Comparison of ENCODE assay signal across 21 mouse cellular contexts in the genomic region with DNA sequence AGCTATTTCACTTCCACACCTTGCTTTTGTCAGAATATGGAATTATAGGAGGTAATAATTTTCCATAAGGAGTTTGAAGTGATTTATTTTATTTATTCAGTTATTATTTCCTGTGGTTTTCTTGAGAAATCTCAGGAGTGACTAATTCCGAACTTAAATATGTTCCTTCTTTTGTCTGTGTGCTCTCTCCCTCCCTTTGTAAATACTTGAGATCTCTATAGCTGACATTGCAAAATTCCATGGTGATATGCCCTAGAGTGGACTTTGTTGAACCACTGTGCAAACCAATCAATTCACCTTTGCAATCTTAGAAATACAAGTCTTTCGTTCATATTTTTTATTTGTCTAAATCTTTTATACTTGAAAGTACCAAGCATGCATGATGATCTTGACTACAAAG.
DNase-seq lines count a peak whose midpoint lies in the region; ATAC-seq and TF ChIP-seq lines count a peak whose summit lies in the region.
"Had no signal": no experiment of that assay in that cellular context is flagged by ENCODE, and none has a peak within 500 bp of the region (broad histone marks: within the 10 kb centered on the region; RNA-seq: fewer than 3 reads in every experiment).

No protein-coding gene starts in this region.

- no peak overlapping the region for H3ac ChIP-seq in C2C12 (ENCODE audit: control insufficient read depth, insufficient read length, low read depth)

- H3K4me2 ChIP-seq in lung, embryonic 16.5 days (ENCODE audit: low read depth, low read length) = no peak overlapping the region
- H3K4me2 ChIP-seq in stomach, embryonic 14.5 days (replicated peaks; ENCODE audit: low read depth, low read length) = no peak overlapping the region
- H3K4me2 ChIP-seq: embryonic facial prominence, embryonic 15.5 days; forebrain, embryonic 15.5 days; hindbrain, embryonic 13.5 days had no signal

- TF ChIP-seq CTCF in C2C12 (IDR thresholded peaks at IDR 0.05; ENCODE audit: control insufficient read depth, insufficient read depth, insufficient read length) = no peak

- DNase-seq in lung, postnatal 4 days = no peak
- no peak for DNase-seq in right cerebral cortex, adult 18-20 months
- DNase-seq in frontal cortex, postnatal 14 days (ENCODE audit: low spot score in 2 of 2) = no peak
- DNase-seq: adrenal gland, postnatal 10 days; cerebellum, adult 11 months; cerebellum, adult 8-10 months; cerebellum, postnatal 14 days; embryo, embryonic 11 days; gastrocnemius, postnatal 10 days; heart, adult 18-20 months; heart, postnatal 10 days; heart, postnatal 4 days had no signal

- no peaks in the 10 kb centered on the region for H3K79me3 ChIP-seq in C2C12 (ENCODE audit: low read depth)

- no peaks in the 10 kb centered on the region for H3K9me3 ChIP-seq in lung, embryonic 16.5 days (ENCODE audit: control insufficient read depth, low read length)
- no peaks in the 10 kb centered on the region for H3K9me3 ChIP-seq in stomach, embryonic 14.5 days (ENCODE audit: control insufficient read depth, low read depth, low read length)
- H3K9me3 ChIP-seq: embryonic facial prominence, embryonic 15.5 days; forebrain, embryonic 15.5 days; heart, embryonic 10.5 days; hindbrain, embryonic 13.5 days had no signal

- no peaks in the 10 kb centered on the region for H3K27me3 ChIP-seq in lung, embryonic 16.5 days (ENCODE audit: control insufficient read depth, insufficient read depth, low read depth, low read length)
- H3K27me3 ChIP-seq in C2C12 (ENCODE audit: control insufficient read depth, insufficient read depth, insufficient read length) = no peaks in the 10 kb centered on the region
- no peaks in the 10 kb centered on the region for H3K27me3 ChIP-seq in stomach, embryonic 14.5 days (ENCODE audit: control insufficient read depth, insufficient read depth, low read length)
- H3K27me3 ChIP-seq: embryonic facial prominence, embryonic 15.5 days; forebrain, embryonic 15.5 days; hindbrain, embryonic 13.5 days had no signal

- H3K79me2 ChIP-seq in C2C12 (ENCODE audit: control insufficient read depth, insufficient read depth) = no peaks in the 10 kb centered on the region

- H3K4me3 ChIP-seq in lung, embryonic 16.5 days (ENCODE audit: low read length) = no peak overlapping the region
- no peak overlapping the region for H3K4me3 ChIP-seq in C2C12 (ENCODE audit: insufficient read depth, poor library complexity, severe bottlenecking)
- H3K4me3 ChIP-seq in stomach, embryonic 14.5 days (ENCODE audit: low read depth, low read length) = no peak overlapping the region
- H3K4me3 ChIP-seq: embryonic facial prominence, embryonic 15.5 days; forebrain, embryonic 15.5 days; heart, embryonic 10.5 days; hindbrain, embryonic 13.5 days had no signal

- H3K4me1 ChIP-seq in lung, embryonic 16.5 days (replicated peaks; ENCODE audit: control insufficient read depth, insufficient read depth, low read length) = no peaks in the 10 kb centered on the region
- H3K4me1 ChIP-seq in stomach, embryonic 14.5 days (ENCODE audit: control insufficient read depth, insufficient read depth, low read length) = no peaks in the 10 kb centered on the region
- H3K4me1 ChIP-seq: embryonic facial prominence, embryonic 15.5 days; forebrain, embryonic 15.5 days; heart, embryonic 10.5 days; hindbrain, embryonic 13.5 days had no signal

- WGBS in lung, embryonic 16.5 days = 65% methylated on average over 2 of the region's 2 CpGs
- WGBS in stomach, embryonic 14.5 days = 67% methylated on average over 2 of the region's 2 CpGs

- H3K36me3 ChIP-seq in lung, embryonic 16.5 days (ENCODE audit: control insufficient read depth, insufficient read depth, low read length) = no peaks in the 10 kb centered on the region
- no peaks in the 10 kb centered on the region for H3K36me3 ChIP-seq in C2C12 (ENCODE audit: control insufficient read depth, insufficient read depth)
- H3K36me3 ChIP-seq in stomach, embryonic 14.5 days (ENCODE audit: control insufficient read depth, insufficient read depth, low read length) = no peaks in the 10 kb centered on the region
- H3K36me3 ChIP-seq: embryonic facial prominence, embryonic 15.5 days; forebrain, embryonic 15.5 days; G1E; heart, embryonic 10.5 days; hindbrain, embryonic 13.5 days had no signal

- no peak overlapping the region for H3K9ac ChIP-seq in lung, embryonic 16.5 days (ENCODE audit: low read length)
- H3K9ac ChIP-seq in stomach, embryonic 14.5 days (replicated peaks; ENCODE audit: low read depth, low read length) = no peak overlapping the region
- H3K9ac ChIP-seq: embryonic facial prominence, embryonic 15.5 days; forebrain, embryonic 15.5 days; hindbrain, embryonic 13.5 days had no signal

- ATAC-seq in lung, embryonic 16.5 days (ENCODE audit: low read depth) = peak; percentile 72
- 0 out of 2 replicates have a peak, but pooled peaks have one; percentile 63 for ATAC-seq in stomach, embryonic 14.5 days (ENCODE audit: insufficient number of reproducible peaks, insufficient read depth, low FRiP score, low read depth)
- ATAC-seq: CD4-positive, CD25-positive, alpha-beta regulatory T cell, adult 4 months; forebrain, embryonic 15.5 days had no signal

- no peak overlapping the region for H3K27ac ChIP-seq in lung, embryonic 16.5 days (ENCODE audit: low read length)
- H3K27ac ChIP-seq in stomach, embryonic 14.5 days (ENCODE audit: low read length) = no peak overlapping the region
- H3K27ac ChIP-seq: embryonic facial prominence, embryonic 15.5 days; forebrain, embryonic 15.5 days; heart, embryonic 10.5 days; hindbrain, embryonic 13.5 days had no signal

TF ChIP-seq in C2C12, 6 proteins besides CTCF, POLR2A, EP300 and RAD21:
- TF ChIP-seq USF1 (IDR thresholded peaks at IDR 0.05; ENCODE audit: low read depth) (no peak), MYOD1 (IDR thresholded peaks at IDR 0.05; ENCODE audit: control insufficient read depth, insufficient read length, low read depth) (no peak), MYOG (IDR thresholded peaks at IDR 0.05; ENCODE audit: control insufficient read depth, extremely low read depth, insufficient read length) (no peak), MAX (IDR thresholded peaks at IDR 0.05) (peak; percentile 26), CEBPB (IDR thresholded peaks at IDR 0.05; ENCODE audit: low read depth) (peak; percentile 74), FOSL1 (IDR thresholded peaks at IDR 0.05; ENCODE audit: insufficient read depth, low read length, poor library complexity, severe bottlenecking) (no peak)
